Mouse (Mus musculus) intestine, embryonic 14.5 days (tissue): ENCODE data around the gene Rtf2. TPM values are rescaled to one million over a fixed set of nuclear protein-coding genes. Genes with fewer than 3 reads are reported as not detected.

Source experiments
- ATAC-seq: fragments of 200-750 bp; cut with Nextera tagmentation; replicated peaks from 2 replicates; pipeline ENCODE4 v1.8.0; 2017; ENCODE audit warnings: low read depth, moderate number of reproducible peaks, moderate TSS enrichment, moderate library complexity; ENCODE audit not compliant: low FRiP score, low TSS enrichment
- DNase-seq: peaks from one replicate; pipeline ENCODE4 v3.0.0-alpha.2; 2018; ENCODE audit warnings: low spot score
- H3K27ac ChIP-seq: fragments of 300-500 bp; sonication (generic); 2 replicates; pipeline ENCODE4 v1.5.1; 2014; ENCODE audit warnings: low read depth, mild to moderate bottlenecking, control low read depth
- H3K27me3 ChIP-seq: fragments of 300-500 bp; sonication (generic); replicated peaks from 2 replicates; pipeline ENCODE4 v1.6.1; 2014; ENCODE audit warnings: low read length, control low read depth; ENCODE audit not compliant: control insufficient read depth, insufficient read depth
- H3K36me3 ChIP-seq: fragments of 300-500 bp; sonication (generic); 2 replicates; pipeline ENCODE4 v1.6.1; 2014; ENCODE audit warnings: low read length, control low read depth; ENCODE audit not compliant: control insufficient read depth, insufficient read depth
- H3K4me1 ChIP-seq: fragments of 300-500 bp; sonication (generic); replicated peaks from 2 replicates; pipeline ENCODE4 v1.6.1; 2014; ENCODE audit warnings: low read length, control low read depth, mixed read lengths; ENCODE audit not compliant: control insufficient read depth, insufficient read depth
- H3K4me2 ChIP-seq: fragments of 300-500 bp; sonication (generic); 2 replicates; pipeline ENCODE4 v1.6.1; 2014; ENCODE audit warnings: low read length
- H3K4me3 ChIP-seq: fragments of 300-500 bp; sonication (generic); 2 replicates; pipeline ENCODE4 v1.5.1; 2014; ENCODE audit warnings: low read depth, low read length, control low read depth, mixed read lengths
- H3K9ac ChIP-seq: fragments of 300-500 bp; sonication (generic); 2 replicates; pipeline ENCODE4 v1.6.1; 2014; ENCODE audit warnings: mild to moderate bottlenecking, low read length
- H3K9me3 ChIP-seq: fragments of 300-500 bp; sonication (generic); 2 replicates; pipeline ENCODE4 v1.6.1; 2016; ENCODE audit warnings: low read length, control low read depth; ENCODE audit not compliant: control insufficient read depth
- WGBS: fragments of 180-500 bp; shearing (Covaris S2); extraction: QIAGEN DNeasy Blood & Tissue Kit; methylation state at CpG from one replicate; pipeline ENCODE4 v1.1.7; 2014; 5-methylcytosine and 5-hydroxymethylcytosine counted together
- polyA plus RNA-seq: library from polyadenylated mRNA; unstranded; fragments of >200 nt; fragmentation: Nextera tagmentation; extraction: Ambion mirVana; gene quantifications from 2 replicates; pipeline ENCODE4 v1.2.1, GENCODE M21; 2014

Rtf2 gene
- polyA plus RNA-seq, 1 experiment from 2014 or later = 75.3 TPM

GRCm38 (mm10) chr2:172404239-172404638 lies 36.1 kb upstream of the Rtf2 start:
- H3K27me3 ChIP-seq = no peaks in the 10 kb centered on the region
- no peak overlapping the region for H3K27ac ChIP-seq
- DNase-seq (no peak), ATAC-seq (no peak)
- H3K4me3 ChIP-seq = no peak overlapping the region
- H3K9ac ChIP-seq = no peak overlapping the region
- no peaks in the 10 kb centered on the region for H3K36me3 ChIP-seq
- no peak overlapping the region for H3K4me2 ChIP-seq
- no peaks in the 10 kb centered on the region for H3K4me1 ChIP-seq
- no peaks in the 10 kb centered on the region for H3K9me3 ChIP-seq
- 69% methylated on average over 7 of the region's 7 CpGs for WGBS

- WGBS = 68% methylated on average over 3 of the region's 3 CpGs
- no peak for ATAC-seq
Measured at GRCm38 (mm10) chr2:172405011-172405410, 35.3 kb upstream of the Rtf2 start.

DNA sequence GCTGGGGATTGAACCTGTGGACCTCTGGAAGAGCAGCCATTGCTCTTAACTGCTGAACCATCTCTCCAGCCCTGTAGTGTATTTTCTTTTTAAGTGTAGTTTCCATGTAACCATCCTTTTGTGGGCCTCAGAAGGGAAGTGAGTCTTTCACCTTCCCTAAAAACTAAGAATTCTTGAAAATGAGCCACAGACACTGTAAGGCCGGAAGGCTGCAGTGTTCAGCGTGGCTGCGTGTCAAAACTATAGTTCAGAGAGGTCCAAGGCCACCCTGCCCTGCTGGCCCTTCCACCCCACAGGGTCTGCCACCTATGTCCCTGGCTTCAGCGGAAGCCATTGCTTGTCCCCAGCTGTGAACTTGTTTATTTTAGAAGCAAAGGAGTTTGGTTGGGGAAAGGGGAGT lies 34.2 kb upstream of the Rtf2 start:
- H3K9me3 ChIP-seq = no peaks in the 10 kb centered on the region
- H3K36me3 ChIP-seq = no peaks in the 10 kb centered on the region
- H3K4me1 ChIP-seq = no peaks in the 10 kb centered on the region
- H3K27me3 ChIP-seq = no peaks in the 10 kb centered on the region
- DNase-seq (no peak), ATAC-seq (no peak)
- H3K9ac ChIP-seq = no peak overlapping the region
- H3K27ac ChIP-seq = no peak overlapping the region
- H3K4me3 ChIP-seq = no peak overlapping the region
- no peak overlapping the region for H3K4me2 ChIP-seq
- 70% methylated on average over 4 of the region's 4 CpGs for WGBS

More at GRCm38 (mm10) chr2:172405011-172405410, 35.3 kb upstream of the Rtf2 start:
- Histone ChIP-seq H3K27ac (no peak overlapping the region), H3K27me3 (no peaks in the 10 kb centered on the region), H3K9ac (no peak overlapping the region), H3K9me3 (no peaks in the 10 kb centered on the region), H3K36me3 (no peaks in the 10 kb centered on the region), H3K4me1 (no peaks in the 10 kb centered on the region), H3K4me3 (no peak overlapping the region), H3K4me2 (no peak overlapping the region)
- no peak for DNase-seq

- no peak overlapping the region for H3K9ac ChIP-seq
- ATAC-seq (no peak), DNase-seq (no peak)
- H3K27ac ChIP-seq = no peak overlapping the region
- no peaks in the 10 kb centered on the region for H3K4me1 ChIP-seq
- no peaks in the 10 kb centered on the region for H3K36me3 ChIP-seq
- no peaks in the 10 kb centered on the region for H3K27me3 ChIP-seq
- 70% methylated on average over 2 of the region's 2 CpGs for WGBS
- H3K9me3 ChIP-seq = no peaks in the 10 kb centered on the region
- no peak overlapping the region for H3K4me2 ChIP-seq
- no peak overlapping the region for H3K4me3 ChIP-seq
Measured at GRCm38 (mm10) chr2:172407499-172407898, 32.9 kb upstream of the Rtf2 start.

GRCm38 (mm10) chr2:172410686-172411085 lies 29.7 kb upstream of the Rtf2 start:
- 0 out of 2 replicates have a peak, but pooled peaks cover 7% of the 10 kb centered on the region for H3K4me1 ChIP-seq
- no peak overlapping the region for H3K9ac ChIP-seq
- H3K36me3 ChIP-seq = no peaks in the 10 kb centered on the region
- no peak overlapping the region for H3K4me3 ChIP-seq
- no peak for DNase-seq
- no peaks in the 10 kb centered on the region for H3K9me3 ChIP-seq
- no peak for ATAC-seq
- H3K27me3 ChIP-seq = no peaks in the 10 kb centered on the region
- no peak overlapping the region for H3K27ac ChIP-seq
- 75% methylated on average over 2 of the region's 2 CpGs for WGBS
- no peak overlapping the region for H3K4me2 ChIP-seq

GRCm38 (mm10) chr2:172411091-172411490 lies 29.3 kb upstream of the Rtf2 start:
- Histone ChIP-seq H3K4me1 (0 out of 2 replicates have a peak, but pooled peaks cover 7% of the 10 kb centered on the region), H3K4me2 (no peak overlapping the region), H3K27me3 (no peaks in the 10 kb centered on the region), H3K9me3 (no peaks in the 10 kb centered on the region), H3K36me3 (no peaks in the 10 kb centered on the region), H3K4me3 (no peak overlapping the region), H3K9ac (no peak overlapping the region), H3K27ac (no peak overlapping the region)
- no peak for DNase-seq
- 84% methylated on average over 11 of the region's 11 CpGs for WGBS
- no peak for ATAC-seq

DNA sequence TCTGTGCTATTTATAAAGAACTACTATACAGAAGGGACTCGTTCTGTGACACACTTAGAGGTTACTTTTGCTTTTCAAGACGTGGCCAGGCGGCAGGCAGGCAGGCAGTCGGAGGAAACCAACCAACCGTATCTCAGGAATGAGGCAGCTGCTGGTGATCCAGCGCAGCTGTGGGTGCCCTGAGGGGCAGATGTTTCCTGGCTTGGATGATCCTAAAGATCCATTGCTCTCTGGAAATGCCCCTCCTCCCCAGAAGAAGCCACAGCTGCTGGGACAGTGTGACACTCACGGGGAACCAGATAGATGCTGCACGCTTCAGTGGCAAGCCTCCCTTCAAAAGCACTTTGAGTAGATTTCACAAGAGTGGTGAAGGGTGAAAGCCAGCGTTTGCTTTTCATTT lies 27.9 kb upstream of the Rtf2 start:
- H3K27ac ChIP-seq = no peak overlapping the region
- H3K9me3 ChIP-seq = no peaks in the 10 kb centered on the region

DNA sequence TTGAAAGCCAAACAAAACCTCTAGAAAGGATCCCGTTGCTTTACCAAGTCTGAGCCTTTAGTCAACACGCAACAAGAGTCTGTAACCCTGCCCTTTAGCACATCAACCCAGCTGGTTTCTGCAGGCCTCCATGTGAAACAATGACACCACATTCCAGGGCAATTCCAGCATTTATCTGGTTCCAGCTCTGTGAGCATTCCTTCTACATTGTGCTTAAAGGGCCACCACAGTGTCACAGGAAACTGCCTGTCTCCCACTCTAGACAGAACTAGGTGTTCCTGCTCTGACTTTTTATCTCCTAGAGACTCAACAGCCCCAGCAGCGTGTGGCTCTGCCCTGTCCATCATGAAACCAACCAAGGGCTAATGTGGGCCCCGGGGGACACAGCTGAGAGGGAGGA lies 27.1 kb upstream of the Rtf2 start:
- no peaks in the 10 kb centered on the region for H3K9me3 ChIP-seq
- 0 out of 2 replicates have a peak, but pooled peaks cover 7% of the 10 kb centered on the region for H3K4me1 ChIP-seq
- DNase-seq = no peak
- H3K27me3 ChIP-seq = no peaks in the 10 kb centered on the region
- H3K4me3 ChIP-seq = no peak overlapping the region
- H3K4me2 ChIP-seq = no peak overlapping the region
- H3K9ac ChIP-seq = no peak overlapping the region
- no peak for ATAC-seq
- no peak overlapping the region for H3K27ac ChIP-seq
- 22% methylated on average over 4 of the region's 4 CpGs for WGBS
- H3K36me3 ChIP-seq = no peaks in the 10 kb centered on the region

More for the DNA sequence above, 27.9 kb upstream of the Rtf2 start:
- Histone ChIP-seq H3K27me3 (no peaks in the 10 kb centered on the region), H3K9ac (no peak overlapping the region), H3K4me3 (no peak overlapping the region), H3K4me2 (peak overlapping the region; percentile 21), H3K36me3 (no peaks in the 10 kb centered on the region), H3K4me1 (0 out of 2 replicates have a peak, but pooled peaks cover 7% of the 10 kb centered on the region)
- DNase-seq (peak; percentile 59), ATAC-seq (no peak)
- 11% methylated on average over 9 of the region's 9 CpGs for WGBS

- ATAC-seq (no peak), DNase-seq (no peak)
- 50% methylated on average over 5 of the region's 5 CpGs for WGBS
- Histone ChIP-seq H3K9ac (no peak overlapping the region), H3K27ac (no peak overlapping the region), H3K27me3 (no peaks in the 10 kb centered on the region), H3K4me1 (0 out of 2 replicates have a peak, but pooled peaks cover 7% of the 10 kb centered on the region), H3K9me3 (no peaks in the 10 kb centered on the region), H3K4me3 (no peak overlapping the region), H3K36me3 (no peaks in the 10 kb centered on the region), H3K4me2 (no peak overlapping the region)
Measured at GRCm38 (mm10) chr2:172413894-172414293, 26.5 kb upstream of the Rtf2 start.
